Mouse (Mus musculus) adrenal gland, adult (tissue): Measurements from ENCODE around the gene Syne3.

Experiments
- DNase-seq, 2 experiments: peaks; one replicate each; pipeline ENCODE4 v3.0.0; 2022 to 2023; ENCODE audit warnings: low spot score in 1 of 2; ENCODE audit not compliant: inconsistent age in 2 of 2

Gene Syne3

DNA sequence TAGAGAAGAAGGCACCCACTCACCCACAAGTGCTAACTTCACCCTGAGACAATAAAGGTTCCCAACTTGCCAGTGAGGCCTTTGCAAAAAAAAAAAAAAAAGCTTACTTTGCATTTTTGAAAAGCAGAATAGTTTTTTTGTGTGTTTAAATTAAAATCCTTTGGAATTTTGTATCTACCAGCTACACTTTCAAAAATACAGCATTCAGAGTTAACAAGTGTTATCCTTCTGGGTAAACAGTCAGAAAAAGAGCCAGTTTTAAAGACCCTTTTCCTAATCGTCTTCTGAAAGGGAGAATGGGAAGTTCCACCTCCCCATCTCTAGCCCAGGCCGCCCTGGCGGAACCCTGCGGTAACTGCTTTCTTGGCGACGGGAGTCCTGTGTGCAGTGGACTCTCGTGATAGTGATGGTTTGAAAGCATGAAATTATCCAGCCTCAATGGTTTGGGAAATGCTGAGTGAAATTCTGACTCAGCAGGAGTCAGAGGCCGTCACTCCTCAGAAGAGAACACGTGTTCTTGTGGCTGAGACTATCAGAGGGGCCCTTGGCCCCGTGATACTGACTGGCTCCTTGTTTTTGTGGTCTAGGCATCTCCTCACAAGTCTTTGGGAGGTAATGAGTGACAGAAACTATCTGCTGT is 16.5 kb upstream of the Syne3 start:
- DNase-seq, result no peak

DNA sequence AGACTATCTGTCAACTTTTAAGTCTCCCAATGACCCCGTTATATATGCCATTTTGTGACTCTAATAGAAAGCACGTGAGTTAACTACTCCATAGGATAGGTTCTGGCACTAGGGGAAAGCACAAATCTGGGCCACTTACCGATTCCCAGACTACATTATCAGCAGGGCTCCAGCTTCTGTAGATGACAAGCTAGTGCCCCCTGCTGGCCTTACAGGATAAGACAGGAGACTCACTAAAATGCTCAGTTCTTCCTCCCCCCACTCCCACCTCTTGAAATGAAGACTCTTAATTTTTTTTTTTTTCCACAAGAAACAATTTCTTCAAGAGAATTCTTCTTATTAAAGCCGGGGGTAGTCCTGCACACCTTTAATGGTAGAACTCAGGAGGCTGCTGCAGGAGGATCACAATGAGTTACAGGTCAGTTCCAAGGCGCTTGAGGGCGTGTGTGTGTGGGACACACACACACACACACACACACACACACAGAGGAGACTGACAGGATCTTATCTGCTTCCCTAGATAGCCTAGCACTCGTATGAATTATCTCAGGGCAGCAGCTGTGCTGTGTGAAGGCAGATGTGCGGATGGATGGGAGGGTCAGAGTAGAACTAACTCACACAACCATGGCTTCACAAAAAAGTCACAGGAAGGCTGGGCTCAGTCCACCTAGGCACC is 15.8 kb upstream of the Syne3 start:
- peak; percentile 70 to 91 for DNase-seq

DNA sequence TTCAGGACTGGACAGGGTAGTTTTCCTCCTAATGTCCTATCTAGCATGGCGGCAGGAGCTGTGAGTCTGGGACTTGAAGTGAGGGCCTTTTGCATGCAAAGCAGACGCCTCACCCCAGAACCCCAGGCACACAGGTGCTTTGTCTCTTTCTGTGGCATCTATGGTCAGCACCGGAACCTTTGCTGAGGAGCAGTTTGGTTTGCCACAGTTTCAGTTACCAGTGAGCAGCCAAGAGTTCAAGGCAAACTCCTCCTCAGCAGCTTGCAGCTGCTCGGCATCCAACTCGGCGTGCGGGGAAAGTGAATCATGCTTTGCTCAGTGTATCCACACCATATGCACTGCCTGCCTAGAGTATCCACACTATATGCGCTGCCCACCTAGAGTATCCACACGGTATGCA is 13.2 kb upstream of the Syne3 start:
- no peak for DNase-seq

DNA sequence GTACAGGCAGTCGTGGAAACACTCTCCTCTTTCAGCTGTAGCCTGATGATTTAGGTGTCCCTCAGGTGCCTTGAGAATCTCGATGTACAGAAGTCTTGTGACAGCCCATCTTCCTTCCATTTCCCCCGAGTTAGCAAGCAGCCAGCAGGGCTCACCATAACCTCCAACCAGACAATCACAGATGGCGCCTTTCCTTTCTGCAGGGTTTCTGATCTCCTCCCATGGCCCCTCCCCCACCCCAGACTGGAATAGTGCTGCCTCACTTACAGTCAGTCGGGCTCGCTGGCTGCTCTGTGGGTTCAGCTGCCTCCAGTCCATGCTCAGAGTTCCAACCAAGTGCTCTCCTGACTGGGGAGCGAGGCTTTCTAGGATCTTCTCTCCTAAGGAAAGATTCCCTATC is 12.5 kb upstream of the Syne3 start:
- no peak for DNase-seq

DNA sequence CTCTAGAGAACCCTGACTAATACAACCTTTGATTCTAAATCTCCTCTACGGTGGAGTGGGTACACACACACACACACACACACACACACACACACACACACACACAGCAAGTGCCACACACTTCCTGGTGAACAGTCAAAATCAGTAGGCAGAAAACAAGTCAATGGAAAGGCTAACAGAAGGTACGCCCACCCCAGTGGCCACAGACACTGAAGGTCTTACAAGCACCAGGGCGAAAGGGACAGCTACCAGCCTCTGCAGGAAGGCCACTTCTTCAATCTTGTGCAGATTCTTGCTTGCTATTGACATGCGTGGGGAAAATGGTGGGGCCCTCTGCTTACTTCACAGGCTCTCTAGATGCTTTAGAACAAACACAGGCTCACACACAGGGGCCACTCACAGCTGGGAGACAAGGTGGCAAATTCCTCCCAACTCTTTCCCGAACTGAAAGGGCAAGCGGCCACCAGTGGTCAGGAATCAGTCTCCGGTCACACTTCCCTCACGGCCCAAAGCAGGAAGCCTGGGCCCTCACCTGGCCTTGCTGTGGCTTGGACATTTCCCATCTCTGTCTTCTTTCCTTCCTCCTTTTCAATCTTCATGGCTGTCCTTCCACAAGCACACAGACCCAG is 11.9 kb upstream of the Syne3 start:
- DNase-seq, result no peak

DNA sequence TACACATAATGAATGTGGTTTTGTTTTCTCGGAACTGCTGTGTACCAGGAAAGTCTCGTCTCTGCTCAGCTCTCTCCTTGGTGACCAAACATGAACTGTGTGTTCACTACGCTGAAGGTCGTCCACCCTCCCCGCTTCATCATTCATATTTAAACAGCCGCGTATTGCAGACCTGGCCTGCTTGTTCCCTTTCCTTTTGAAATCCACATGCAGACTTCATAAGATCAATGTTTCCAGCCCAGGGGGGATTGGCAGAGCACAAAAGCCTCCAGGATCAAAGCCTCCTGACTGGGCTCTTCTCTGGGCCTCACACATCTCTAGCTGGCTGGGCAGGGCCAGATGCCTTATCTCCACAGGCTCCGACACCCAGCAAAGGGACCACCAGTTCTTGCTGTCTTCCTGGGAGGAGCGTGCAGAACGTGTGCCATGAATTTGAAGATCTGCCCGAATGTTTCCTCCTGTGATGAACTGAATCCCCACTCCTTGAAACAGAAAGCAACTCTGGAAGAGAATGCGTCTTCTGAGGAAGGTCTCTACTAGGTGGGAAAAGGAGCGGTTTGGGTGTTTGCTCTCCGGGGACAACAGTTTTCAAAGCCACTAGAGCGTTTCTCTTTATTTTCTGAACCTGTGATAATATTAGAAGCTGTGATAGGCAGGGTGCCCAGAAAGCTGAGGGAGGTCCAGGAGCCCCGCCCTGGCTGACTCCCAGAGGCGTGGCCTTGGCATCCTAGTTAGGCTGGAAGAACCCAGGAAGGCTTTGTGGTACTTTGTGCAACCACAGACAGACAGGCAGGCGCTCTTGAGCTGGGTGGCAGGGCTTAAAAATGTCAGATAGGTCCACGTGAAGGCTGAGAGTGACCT is 10.0 kb upstream of the Syne3 start:
- peak; percentile 90 to 96 for DNase-seq

DNA sequence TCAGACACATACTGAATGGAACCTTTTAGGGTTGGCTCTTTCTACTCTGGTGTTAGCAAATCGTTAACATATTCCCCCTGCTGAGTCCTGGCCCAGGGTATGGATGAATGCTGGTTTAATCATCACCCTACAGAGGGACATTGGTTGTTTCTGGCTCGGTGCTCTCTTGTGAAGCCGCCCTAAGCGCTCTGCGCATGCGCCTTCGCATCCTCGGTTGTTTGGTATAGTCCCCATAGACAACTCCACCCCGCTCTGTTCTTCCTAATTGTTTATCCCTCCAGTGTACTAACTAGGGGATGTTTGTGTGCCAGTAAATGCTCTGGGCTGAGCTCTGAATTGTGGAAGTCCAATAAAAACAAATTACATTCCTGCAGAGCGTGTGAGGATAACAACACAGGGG is 7.0 kb upstream of the Syne3 start:
- no peak for DNase-seq

DNA sequence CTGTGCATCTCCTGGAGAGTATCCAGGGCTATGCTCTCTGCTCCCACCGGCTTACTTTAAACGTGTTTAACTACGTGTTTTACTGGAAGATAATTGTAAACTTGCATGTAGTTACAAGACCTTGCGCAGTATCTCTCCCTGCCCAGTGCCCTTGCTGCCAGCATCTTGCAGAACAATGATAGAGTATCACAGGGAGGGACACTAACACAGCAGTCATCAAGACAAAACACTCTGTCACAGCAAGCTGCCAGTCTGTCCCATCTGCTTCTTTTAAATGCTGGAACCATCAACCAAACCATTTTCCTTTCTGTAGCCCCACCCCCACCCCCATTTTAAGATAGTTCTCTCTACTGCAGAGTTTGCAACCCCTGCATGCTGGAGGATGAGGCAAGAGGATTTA is 6.6 kb upstream of the Syne3 start:
- no peak for DNase-seq

DNA sequence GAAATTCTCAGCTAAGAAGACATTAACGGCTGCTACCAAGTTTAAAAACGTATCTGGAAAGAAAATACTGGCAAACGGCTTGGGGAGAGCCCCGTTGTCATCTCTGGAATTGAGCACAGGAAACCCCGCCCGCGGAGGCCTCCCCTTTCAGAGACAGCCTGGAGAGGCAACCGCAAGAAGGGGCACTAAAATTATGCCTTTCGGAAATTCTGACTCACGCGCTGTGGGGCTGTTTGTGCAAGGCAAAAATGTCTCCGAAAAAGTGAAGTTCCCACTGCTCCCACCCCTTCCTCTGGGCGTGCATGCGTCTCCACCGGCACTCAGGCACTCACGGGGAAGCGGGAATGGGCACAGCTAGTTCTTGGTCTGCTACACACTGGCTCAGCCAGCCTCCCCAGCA is 3.5 kb upstream of the Syne3 start:
- DNase-seq, result peak; percentile 81 to 89

DNA sequence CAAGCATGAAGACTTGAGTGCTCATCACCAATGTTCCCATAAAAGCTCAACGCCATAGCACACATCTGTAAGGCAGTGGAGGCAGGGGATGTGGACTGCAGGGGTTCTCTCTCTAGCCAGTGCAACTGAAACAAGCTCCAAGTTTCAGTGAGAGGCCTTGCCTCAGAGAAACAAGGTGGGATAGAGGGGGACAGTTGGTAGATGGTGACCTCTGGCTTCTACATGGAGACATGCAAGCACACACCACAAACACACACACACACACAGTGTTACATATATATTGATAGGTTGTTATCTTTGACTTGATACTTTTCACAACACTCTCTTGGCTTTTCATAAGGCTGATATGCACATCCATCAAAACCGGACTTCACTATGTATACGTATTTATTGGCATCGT is 2.7 kb upstream of the Syne3 start:
- no peak for DNase-seq

DNA sequence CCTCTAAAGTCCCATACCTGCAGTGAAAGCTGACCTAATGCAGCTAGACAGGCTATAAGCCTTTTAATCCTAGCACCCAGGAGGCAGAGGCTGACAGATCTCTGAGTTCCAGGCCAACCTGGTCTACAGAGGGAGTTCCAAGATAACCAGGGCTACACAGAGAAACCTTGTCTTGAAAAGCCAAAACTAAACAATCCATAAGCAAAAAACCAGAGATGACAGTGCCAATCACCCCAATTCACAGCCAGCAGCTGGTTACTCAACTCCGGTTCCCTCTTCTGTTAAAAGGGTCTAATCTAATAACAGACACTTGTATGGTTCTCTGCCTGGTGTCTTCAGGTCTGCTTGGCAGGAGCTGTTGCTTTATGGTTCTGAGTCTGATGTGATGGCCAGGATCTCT is 2.0 kb upstream of the Syne3 start:
- DNase-seq, result no peak

DNA sequence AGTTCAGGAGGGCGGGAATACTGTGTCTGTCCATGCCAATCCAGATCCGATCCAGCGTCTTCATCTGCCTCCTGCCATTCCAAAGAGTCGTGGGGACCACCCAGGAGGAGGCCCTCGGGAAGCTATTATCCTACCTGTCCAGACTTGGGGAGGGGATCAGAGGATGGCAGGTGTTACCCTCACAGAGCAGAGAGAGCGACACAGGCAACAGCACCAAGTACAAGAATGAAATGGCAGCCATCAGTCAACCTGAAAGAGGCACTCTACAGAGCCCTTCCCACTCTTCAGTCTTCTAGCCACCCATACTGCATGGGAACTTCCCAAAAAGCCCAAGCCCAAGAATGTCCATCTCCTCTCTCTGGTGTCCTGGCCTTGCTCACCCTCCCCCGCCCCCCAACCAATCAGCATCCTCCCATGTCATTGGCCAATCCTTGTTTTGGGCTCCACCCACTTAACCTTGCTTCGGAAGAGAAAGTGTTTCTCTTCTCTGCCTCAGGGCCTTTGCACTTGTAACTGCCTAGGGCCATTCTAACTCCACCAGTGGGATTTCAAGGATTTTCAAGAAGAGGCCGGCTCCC is 693 bp upstream of the Syne3 start:
- DNase-seq, result no peak

DNA sequence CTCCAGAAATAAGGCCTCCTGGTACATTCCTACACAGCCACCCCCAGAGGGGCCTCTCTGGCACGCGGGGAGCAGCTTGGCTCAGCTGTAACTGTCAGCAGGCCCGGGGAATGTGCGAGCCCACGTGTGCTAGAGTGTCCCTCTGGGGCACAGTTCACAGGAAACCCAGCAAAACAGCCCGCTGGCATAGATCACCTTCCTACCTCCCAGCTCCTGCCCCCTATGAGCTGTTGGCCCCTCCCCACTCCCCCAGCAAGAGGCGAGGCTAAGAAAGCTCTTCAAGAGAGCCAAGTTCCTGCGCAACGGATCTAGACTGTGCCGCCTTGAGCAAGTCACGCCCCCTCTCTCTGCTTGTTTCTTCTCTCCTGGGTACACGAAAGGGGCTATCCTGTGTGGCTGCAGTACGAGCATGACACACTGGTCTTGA is 844 bp downstream of the Syne3 start:
- peak; percentile 59 to 79 for DNase-seq

DNA sequence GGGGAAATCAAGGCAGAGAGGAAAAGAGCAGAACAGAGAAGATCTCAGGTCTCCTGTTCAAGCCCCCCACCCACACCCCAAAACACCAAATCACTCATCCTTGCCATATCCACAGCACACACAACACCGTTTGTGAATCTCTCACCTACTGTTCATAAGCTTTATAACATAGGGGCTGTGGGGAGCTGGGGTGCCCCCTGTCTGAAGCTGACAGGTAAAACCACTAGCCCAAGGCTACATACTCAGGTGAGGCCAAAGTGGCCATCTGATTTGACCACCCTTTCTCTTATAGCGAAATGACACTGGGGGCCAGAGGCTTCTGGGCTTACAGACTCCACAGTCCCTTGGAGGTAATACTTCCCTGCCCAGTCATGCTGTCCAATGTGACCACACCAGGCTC is 1.5 kb downstream of the Syne3 start:
- no peak for DNase-seq

DNA sequence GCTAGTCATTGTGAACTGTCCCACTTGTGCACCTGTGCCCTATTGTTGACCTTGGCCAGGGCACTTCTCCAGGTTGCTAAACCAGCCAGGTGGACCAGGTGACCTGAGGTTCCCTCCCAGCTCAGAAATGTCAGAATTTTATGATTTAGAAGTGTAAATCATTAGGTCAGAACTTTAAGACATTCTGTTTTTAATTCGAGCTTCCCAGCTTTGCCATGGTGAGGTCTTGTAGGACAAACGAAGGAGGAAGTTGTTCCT is 4.0 kb downstream of the Syne3 start:
- DNase-seq, result no peak

DNA sequence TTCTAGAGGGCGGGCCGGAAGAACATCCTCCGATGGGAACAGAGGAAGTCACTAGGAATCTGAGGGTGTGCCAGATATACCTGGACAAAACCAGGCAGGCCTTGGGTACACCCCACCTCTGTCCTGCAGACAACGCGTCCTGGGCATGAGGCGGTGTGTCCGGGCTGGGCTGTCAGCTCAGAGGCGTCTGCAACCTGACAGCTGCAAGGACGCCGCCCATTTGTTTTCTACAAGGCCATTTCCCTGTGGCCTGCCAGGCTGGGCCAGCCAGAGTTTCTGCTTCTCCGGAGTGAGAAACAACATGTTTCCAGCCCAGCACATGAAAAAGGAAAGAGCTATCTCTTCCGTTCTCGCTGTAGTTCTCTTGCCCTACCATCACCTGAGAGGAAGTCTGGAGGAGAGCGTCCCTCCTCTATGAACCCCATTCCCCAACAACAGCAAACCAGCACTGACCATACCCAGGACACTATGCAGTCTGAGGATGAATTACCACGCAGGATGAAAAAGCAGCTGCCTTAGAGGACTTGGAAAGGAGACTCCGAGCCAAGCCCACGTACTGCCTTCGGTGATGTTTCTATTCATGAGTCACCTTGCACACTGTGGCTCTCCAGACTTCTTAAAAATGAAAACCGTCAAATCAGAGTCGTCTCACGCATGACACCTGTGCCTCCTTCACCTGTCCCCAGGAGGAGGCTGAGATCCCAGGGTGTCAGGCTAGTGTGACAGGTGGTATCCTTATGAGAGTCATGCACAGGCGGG is 4.5 kb downstream of the Syne3 start:
- DNase-seq, result peak; percentile 69 to 88

DNA sequence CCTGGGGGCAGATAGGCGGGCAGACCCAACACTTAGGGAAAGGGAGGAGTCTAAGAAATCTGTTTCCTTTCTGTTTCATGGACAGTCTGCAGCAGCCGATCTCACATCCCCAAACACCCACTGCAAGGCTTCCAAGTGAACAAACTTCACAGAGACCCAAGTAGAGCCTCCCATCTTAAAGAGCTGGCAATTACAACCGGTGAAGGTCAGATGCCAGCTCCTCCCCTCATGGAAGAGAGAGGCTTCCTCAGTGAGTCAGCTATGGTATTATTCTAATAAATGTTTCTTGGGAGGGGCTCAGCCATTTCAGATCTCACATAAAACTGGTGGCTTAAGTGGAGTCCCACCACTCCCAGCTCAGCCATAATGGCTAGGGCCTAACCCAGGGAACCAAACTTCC is 5.9 kb downstream of the Syne3 start:
- peak in 1 of 2 experiments; percentile 71 for DNase-seq

DNA sequence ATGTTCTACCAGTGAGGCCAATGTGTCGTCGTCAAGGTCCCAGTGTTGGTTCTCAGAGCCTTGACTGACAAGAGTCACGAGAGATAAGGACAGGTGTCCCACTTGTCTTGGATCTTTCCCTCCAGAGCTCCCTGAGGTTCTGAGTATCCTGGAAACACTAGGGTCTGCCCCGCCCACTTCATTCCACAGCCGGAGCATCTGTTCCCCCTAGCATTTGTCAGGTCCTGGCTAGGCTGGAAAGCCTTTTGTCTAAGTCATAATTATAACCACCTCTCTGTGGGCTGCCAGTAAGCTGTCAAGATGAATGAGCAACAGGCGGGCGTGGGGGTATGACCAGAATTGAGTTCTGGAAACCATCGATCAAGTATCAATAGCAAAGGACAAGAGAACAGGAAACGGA is 6.5 kb downstream of the Syne3 start:
- no peak for DNase-seq

DNA sequence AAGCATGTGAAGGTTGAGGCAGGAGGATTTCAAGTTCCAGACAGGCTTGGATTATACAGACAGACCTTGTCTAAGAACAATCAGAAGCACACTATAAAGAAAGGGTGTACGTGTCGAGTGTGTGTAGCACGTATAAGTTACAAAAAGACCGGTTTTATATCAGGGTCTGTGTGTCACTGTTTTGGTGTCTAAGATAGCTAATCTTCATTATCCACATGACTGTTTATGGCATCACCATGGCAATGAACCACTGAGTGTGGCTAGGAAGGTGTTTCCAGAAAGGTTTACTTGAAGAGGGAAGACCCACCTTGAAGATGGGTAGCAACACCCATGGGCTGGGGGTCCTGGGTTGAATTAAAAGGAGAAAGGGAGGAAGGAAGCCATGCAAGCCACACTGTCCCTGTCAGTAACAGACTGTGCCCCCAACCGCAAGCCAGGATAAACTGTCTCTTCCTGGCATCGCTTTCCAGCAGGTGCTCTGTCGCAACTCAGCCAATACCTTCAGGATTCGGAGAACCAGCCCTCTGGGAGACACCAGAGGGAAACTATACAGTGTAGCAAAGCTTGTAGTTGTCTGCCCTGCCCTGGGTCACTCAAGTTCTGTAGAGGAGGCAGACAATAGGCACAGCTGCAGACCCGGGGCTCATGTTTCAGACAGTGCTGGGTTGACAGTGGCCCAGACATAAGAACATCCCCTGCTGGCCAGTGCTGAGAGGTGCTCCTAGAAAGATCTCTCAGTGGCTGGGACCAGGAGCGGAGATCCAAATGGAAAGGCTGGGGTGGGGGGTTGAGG is 7.1 kb downstream of the Syne3 start:
- DNase-seq, result no peak

DNA sequence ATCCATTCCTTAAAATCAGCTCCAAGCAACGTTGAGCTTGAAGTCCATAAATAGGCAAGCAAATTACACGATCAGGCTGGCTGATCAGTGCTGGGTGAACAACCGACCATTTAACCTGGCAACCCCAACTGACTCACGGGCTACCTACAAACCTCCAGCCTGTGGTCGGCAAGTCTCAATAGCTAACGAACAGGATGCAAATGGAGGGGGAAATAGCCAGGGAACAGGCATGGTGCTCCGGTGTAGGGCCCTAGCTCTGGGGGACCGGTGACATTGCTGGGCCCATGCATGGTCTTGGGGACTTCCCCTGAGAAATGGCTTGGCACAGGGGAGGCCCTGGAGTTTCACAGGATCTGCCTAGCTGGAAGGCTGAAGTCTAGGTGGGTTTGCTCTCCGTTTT is 8.3 kb downstream of the Syne3 start:
- DNase-seq, result no peak
